Mouse (Mus musculus): ENCODE measurements around the gene Terf2.

DNA sequence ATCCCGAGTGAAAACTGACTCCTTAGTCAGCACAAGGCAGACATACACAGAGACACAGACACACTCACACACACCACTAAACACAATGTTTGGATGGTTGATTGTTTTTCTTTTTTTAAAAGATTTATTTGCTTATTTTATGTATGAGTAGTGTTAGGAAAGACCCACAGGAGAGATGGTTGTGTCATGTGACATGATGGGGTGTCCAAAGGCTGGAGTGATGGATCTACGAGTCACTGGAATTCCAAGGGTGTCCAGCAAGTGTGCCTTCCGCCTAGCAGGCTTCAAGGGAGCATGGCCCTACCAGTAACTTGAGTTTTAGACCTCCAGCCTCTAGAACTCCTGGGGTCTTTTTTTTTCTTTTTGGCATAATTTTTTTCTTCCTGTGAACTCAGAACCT is 67.0 kb downstream of the Terf2 start:
- TF ChIP-seq CTCF (conservative IDR thresholded peaks at IDR 0.05; ENCODE audit: insufficient read depth, insufficient read length, low read depth, low read length) (no peak), POLR2A (IDR thresholded peaks at IDR 0.05; ENCODE audit: low read depth, low read length) (no peak)
